Mouse (Mus musculus) heart, adult 8-10 months (tissue): ENCODE measurements at regions not wholly inside any gene's neighbourhood (a gene's known extent, or its start where the extent isn't known, plus 50 kb on each side); places are given as distances from the start of the nearest gene placed in this dataset.
"Not testable (repeated sequence)": the region's sequence is repeated elsewhere in the genome, so short reads cannot be mapped to it uniquely, and the experiment has no call there.

Experiments used
- DNase-seq: peaks from one replicate; pipeline ENCODE4 v3.0.0; 2022; ENCODE audit warnings: low spot score

GRCm38 (mm10) chr3:137217926-137218325, 122.9 kb upstream of the Emcn start:
- DNase-seq = no peak

- peak; percentile 26 for DNase-seq
These were observed 114.7 kb upstream of the Emcn start for GRCm38 (mm10) chr3:137226151-137226550.

DNA sequence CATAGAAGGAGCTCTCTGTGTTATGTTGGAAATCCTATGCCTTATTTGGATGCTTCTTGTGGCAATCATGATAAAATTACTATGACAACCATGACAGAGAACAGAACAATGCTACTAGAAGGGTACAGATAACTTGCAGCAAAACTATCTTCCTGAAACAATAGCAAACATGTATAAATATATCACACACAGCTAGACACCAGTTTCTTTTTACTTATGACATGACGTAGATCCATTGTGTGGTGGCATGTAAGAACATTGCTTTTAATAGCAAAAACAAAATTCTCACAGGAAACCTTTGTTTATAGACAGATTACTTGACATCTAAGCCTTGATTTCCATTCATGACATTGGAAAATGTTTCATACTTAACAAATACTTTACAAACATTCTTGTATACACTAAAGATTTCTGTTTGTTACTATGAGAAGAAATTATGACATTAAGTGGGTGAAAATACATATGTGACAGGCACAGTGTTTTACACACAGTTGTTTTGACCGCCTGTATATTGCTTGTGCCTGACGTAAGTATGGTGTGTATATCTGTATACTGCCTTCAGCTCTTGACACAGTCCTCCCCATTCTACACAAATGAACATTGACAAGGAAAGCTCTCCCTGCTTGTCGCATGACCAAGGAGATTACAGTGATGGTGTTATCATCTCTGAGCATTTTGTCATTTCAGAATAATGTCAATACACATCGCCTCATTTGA, 113.6 kb upstream of the Emcn start:
- no peak for DNase-seq

GRCm38 (mm10) chr3:137228416-137228815, 112.5 kb upstream of the Emcn start:
- DNase-seq = no peak

- DNase-seq = peak; percentile 58
These were observed 98.0 kb upstream of the Emcn start for GRCm38 (mm10) chr3:137242877-137243276.

GRCm38 (mm10) chr3:137263907-137264306, 77.0 kb upstream of the Emcn start:
- no peak for DNase-seq

DNA sequence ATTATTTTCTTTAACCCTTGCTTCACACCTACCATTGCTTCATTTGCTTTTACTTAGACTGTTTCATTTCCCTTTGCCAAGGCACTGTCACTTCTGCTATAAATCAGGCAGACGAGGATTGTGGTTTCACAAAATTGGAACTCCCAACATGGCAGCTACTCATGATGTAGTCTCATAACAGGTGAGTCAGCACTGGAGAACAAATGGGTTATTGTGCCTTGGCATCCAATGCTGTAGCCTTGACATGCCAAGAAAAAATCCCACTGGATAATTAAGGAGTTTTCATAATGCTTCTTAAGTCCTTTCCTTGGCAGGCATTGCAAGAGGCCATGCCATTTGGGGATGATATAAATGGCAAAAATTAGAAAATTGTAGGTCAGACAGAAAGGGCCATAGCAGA, 73.1 kb upstream of the Emcn start:
- no peak for DNase-seq

GRCm38 (mm10) chr3:137275444-137275843, 65.4 kb upstream of the Emcn start:
- DNase-seq = no peak

- DNase-seq = no peak
These were observed 61.6 kb upstream of the Emcn start for GRCm38 (mm10) chr3:137279284-137279683.

DNA sequence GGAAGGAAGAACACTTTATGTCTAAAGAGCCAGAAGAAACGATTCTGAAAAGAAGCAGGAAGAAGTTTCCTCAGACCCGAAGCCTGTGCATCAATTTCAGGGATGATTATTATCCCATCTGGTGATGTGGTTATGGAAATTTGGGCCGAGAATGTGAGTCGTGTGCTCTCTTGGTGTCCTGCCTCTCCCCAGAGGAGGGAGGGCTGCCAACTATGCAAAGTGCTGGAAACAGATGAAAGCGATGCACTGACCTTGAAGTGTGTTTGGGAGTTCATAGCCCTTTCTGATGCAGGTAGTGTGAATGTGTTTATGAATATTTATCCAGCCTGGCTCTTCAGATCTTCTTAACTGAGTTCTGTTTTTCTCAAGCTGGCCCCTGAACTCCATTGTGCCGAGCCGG, 59.8 kb upstream of the Emcn start:
- peak; percentile 53 for DNase-seq

- not testable (repeated sequence) for DNase-seq
These were observed 53.3 kb upstream of the Emcn start for GRCm38 (mm10) chr3:137287558-137287957.

GRCm38 (mm10) chr3:137288301-137288942, 52.4 kb upstream of the Emcn start:
- DNase-seq = no peak

DNA sequence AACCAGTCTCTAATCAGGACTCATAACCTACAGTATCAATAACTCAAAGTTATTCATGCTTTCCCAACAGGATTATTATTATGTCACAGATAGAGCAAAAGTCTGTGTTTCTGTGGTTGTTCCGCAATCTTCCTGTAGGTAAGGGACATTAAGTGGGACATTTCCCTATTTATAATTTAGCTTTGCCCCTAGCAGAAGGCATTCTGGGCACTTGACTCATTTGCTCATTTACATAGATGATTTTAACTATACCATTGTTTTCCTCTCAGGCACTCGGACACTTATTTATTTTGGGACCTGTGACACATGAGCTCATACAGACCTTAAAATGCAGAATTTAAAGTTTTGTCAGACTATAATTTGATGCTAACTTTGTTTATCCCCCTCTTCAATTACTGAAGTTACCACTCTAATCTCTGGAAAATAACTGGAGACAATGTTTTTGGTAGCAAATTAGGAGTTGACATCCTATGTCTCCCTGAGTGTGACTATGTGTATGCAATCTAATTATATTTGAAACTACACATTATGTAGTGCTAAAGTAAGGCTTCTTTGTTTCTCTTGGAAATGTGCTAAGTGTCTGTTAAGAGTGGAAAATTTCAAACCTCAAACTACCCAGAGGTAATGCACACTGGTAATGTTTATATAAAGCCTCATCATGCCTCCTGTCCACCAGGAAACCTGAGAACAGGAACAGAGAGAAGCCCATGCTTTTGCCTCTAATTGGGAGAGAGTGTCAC, 51.8 kb upstream of the Emcn start:
- no peak for DNase-seq

DNA sequence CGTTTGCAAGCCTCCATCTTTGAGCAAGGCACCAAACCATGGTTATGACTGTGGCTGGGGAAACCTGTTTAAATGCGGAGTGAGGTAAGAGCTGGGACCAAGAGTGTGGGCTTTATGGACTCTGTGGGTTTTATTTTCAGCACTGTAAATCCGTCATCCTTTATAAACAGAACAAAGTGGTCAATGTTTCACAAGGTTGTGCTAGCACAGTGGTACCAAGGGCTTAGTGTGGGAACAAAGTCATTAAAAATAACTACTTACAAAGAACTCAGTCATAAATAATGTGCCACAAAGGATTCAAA, 51.2 kb upstream of the Emcn start:
- DNase-seq = no peak
